Mouse (Mus musculus) natural killer cell, adult 2 months (primary cell): ENCODE measurements at regions not wholly inside any gene's neighbourhood (a gene's known extent, or its start where the extent isn't known, plus 50 kb on each side); places are given as distances from the start of the nearest gene placed in this dataset.

Experiments
- DNase-seq, 2 experiments: peaks; one replicate each; pipeline ENCODE4 v3.0.0; 2022; ENCODE audit warnings: low spot score in 2 of 2

DNA sequence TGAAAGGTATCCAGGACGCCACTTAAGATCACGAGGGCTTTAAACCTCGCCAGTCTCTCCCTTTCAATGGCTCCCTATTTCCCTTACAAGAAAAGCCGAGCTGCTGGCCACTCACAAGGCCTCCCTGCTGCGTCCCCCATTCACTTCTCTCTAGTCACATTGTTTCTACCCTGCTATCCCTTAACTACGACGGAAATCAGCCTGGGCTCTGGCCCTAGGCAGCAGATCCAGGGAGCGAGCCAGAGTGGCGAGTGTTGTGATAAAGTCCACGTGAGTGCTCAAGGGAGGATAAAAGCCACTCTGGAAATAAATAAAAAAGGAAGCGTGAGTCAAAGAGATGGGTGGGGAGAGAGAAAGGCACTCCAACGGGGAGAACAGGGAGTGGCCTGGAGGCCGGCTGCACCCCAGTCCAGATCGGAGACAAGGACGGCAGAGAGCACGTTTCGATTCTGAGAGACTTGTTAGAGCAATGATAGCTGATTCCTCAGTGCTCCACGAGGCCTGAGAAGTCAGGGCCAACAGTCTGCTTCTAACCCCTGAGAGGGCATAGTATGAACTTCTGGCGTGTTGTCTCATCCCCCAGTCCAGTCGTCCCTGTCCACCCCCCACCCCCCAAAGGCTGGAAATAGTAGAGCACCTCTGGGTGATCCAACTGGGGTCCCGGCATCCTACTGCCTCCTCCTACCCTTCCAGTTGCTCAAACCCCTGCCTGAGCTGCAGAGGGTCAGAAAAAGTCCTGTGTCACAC, 84.8 kb upstream of the Calm2 start:
- DNase-seq, result no peak

DNA sequence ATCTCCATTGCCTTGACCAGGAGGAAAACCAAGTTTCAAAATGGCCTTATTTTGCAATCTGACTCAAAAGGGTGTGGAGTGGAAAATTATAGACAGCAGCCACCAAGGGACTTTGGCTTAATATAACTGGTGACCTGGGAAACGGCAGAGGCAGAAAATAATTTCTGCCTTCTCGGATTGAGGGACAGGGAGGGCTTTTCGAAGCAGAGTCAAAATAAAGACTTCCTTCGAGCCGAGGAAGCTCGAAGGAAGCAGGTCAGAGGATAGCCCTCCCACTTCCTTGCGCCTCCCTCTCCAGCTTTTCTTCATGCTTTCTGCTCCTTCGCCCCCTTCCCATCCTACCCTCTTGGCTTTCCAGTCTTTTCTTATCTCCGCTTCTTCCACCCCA, 85.4 kb upstream of the Calm2 start:
- no peak for DNase-seq

DNA sequence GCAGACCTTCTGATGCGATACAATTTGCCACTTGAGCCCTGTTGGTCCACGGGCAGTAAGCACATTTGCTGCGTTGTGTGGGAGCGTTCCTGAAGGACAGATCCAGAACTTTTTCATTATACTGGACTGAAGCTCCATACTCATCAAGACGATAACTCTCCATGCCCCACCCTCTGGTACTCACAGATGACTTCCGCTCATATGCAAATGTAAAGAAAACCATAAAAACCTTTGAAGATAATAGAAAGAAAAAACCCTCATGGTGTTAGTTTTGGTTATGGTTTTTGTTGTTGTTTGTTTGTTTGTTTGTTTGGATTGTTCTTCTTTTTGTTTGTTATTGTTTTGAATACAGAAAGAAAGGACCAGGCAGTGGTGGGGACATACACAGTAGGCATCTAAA, 86.0 kb upstream of the Calm2 start:
- no peak for DNase-seq

DNA sequence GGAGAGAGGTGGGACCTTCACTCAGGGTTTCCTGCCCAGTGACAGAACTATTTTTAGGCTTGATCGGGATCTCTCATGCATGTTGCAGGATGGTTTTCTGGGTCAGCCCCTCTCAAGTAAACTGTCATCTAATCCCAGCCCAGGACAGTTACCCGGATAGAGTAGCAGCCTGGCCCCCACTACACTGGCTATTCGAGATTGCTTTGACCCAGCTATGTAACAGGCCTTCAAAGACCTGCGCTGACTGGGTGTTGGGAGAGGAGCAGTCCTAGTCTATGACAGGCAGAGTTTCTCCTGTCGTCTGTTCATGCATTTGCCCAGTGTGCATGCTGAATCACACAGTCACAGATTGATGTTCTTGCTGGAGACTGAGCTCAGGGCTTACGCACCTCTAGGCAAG, 86.2 kb upstream of the Epcam start:
- DNase-seq, result no peak

DNA sequence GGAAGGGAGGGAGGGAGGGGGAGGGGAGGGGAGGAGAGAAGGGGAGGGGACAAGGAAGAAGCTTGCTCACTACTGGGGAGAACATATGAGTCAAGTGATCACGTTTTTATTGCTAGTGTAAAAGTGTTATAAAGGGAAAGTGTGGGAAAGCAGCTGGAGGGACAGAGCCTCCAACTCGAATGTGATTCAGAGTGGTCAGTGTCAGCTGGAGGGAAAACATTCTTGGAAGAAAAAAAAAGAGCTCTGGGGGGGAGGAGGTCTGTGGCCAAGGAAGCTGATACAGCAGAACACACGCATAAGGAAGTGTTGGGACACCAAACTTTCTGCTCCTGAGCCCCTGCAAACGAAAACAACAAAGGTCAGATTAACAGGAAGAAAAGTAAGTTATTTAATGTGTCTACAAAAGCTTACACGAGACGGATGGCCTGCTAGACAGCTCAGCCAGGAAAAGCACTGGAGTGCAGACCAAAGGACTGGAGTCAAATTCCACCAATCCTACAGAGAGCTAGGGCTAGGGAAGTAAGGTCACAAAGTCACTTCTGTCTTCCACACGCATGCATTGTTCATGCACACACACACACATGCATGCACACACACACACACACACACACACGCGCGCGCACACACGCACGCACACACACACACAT, 85.1 kb upstream of the Epcam start:
- DNase-seq, result no peak

DNA sequence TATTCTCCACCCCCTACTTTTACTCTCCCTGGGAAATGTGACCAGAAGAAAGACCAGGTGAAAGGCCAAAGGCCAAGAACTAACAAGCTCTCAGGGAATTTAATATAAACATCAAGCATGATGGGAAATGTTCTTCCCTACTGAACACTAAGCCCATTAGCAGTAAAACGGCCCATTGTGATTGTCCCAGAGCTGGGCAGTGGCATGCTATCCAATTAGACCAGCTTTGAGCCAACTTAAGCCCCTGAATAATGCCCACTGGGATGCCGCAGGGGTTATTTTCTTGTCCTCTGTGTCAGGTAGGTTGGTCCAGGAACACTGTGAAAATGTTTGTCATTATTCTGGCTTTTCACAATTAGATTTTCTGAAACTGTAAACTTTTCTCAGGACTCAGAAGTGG, 81.2 kb upstream of the Epcam start:
- DNase-seq, result no peak

DNA sequence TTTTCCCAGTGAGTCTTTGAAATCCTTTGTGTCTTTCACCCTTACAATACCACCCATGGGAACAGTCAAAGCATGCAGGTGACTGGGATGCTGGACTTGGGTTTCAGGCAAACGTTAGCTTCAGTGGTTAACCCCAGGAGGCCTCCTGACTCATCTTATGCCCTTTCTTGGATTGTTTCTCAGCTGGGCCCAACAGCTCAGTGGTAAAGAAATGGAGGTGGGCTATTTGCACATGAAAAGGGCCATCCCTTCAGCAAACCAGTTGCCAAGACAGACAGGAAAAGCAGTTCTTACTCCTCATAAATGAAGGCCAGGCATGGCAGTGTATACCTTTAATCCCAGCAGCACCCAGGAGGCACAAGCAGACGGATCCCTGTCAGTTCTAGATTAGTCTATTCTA, 77.4 kb upstream of the Epcam start:
- no peak for DNase-seq

DNA sequence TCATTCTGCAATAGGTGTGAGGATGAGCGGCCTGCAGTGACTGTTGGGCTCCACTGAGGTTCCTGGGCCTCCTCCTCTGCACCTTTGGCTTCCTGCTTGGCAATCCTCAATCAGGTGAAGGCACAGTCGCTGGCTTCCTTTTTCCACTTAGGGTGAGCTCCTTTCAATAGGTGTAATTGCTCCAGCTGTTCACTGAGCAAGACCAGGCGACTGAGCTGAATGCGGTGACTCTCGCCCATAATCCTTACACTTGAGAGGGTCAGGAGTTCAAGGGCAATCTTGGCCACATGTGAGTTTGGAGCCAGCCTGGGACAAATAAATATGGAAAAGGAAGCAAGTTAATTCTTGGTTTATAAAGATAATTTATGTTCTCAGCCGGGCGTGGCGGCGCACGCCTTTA, 76.1 kb upstream of the Epcam start:
- no peak for DNase-seq

DNA sequence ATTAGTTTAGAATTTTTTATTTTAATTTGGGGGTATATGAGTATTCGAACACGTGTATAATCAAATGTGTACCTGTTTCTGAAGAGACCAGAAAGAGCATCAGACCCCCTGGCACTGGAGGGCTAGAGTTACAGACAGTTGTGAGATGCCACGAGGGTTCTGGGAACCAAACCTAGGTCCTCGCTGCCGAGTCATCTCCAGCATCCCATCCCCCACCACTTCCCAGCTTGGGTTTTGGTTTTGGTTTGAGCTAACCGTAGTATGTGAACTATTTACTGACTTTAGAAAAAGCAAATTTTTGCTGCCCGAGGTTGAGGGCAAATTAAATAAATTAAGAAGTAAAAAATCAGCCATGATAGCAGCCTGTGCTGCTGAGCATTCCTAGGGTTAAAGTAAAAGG, 74.9 kb upstream of the Epcam start:
- DNase-seq, result no peak

DNA sequence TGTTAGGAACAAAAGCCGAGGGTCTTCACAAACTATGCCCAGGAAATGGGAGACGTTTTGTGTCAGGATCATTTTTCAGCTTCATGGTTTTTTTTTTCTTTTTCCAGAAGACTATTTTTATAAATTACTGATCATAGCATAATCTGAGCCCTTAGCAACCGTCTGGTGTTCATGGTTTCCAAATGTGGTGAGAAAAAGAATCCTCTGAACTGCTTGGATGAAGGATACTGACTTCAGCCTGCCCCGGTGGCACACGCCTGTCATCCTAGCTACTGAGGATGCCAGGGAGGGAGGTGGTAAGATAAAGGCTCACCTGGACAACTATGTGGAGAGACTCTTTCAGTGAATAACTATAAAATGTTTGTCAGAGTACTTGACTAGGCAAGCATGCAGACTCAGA, 72.4 kb upstream of the Epcam start:
- DNase-seq, result no peak

DNA sequence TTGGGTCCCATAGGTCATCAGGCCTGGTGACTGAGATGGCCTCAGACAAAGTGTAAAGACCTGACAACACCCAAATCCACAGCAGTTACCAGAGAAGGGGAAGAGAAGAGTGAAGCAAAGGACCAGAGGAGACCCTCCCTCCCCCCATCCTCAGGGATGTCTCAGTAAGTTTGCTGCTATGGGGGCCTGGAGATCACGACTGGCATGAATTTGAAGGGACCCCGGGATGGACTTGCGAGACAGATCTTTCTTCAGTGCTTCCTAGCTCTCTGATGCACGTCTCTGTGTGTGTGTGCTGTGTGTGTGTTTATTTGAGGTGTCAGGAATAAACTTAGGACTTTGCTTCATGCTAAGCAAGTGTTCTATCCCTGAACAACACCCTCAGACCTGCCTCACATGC, 70.1 kb upstream of the Epcam start:
- DNase-seq, result no peak

DNA sequence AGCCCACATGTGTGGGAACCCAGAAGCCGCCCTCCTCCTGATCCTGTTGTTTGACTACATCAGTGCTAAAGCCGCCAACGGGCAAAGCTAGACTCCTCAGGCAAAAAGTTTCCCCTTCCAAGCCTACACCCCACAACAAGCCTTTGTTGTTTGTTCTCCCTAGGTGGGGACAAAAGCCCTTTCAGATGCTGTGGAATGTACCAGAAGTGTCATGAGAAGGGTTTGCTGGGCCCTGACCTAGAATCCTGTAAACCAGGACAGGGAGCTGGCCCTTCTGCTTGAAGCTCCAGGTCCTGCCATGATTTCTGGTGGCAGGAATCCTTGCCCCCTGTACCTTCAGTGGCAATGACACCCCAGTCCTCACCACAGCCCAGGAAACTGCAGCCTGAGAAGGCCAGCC, 69.5 kb upstream of the Epcam start:
- no peak for DNase-seq

DNA sequence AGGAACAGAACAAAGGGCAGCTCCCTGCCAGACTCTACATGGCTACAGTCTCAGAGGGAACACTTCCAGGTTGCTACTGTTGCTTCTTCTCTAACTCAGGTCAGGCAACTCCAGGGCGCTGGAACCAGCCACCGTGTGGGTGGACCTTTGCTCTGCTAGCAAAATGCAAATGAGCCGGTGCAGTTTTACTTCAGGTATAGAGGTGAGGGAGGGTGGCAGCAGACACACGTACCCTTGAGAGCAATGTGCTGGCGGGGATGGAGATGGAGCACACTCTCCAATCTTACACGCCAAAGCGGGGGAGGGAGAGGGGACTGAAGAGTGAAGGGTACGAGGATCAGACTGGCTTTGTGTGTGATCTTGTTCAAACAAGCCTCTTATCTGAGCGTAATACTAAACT, 68.8 kb upstream of the Epcam start:
- DNase-seq, result no peak

DNA sequence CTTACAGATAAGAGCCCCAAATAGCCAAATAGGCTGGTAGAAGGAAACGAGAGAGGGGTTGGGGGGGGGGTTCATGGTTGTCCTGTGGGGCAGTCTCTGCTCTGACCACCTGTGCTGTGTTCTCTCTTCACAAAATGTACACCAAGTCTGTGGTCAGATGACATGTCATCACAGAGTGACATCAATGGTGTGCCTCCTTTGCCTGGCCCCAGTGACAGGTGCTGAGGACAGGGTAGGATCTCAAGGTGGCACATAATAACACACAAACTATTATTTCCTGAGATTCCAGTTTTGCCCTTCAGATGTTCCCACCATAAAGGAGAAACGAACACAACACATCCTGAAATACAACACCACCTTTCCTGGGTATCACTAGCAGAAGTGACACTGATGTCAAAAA, 68.3 kb upstream of the Epcam start:
- no peak for DNase-seq

DNA sequence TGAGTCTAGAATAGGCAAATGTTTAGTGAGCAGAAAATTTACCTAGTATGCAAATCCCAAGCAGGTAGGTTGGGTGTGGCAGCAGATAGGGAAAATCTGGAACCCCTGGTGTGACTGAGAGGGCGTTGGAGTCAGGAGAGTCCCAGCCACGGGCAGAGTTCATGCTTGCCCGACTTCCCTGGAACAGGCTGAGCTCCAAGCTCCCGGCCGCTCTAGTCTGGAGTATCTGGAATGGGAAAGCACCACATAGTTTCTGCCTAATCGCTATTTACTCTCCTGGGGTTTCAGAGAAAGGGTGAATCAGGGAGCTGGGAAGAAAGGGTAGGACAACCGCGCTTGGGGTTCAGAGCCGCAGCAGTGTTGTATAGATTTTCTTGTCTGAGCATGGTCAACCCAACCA, 65.8 kb upstream of the Epcam start:
- no peak for DNase-seq

DNA sequence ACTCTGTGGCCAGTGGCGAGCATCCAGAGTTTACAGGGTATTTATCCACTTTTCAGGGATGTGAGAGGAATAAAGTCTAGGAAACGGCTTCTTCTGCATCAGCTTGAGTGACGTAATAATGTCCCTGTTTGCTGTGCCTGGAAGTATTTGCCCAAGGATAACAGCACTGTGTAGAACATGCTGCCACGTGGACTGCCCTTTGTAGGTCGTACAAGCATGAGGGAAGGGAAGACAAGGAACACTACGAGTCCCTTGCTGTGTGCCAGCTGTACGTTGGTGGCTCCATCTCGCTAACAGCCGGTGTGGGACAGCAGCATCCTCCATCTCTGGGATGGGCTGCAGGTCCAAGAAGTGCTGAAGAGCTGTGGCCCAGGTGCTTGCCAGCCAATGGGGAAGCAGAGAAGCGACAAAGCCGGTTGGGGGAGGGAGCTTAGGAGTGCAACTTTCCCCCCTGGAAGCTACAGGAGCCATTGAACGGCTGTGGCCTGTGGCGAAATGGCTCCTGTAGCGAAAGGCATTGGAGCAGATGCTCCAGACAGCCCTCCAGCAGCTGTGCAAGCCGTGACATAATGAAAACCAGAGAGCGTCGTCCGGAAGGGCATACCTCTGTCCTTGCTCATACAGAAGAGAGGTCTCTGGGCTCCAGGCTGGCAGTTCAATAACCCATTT, 65.0 kb upstream of the Epcam start:
- DNase-seq, result no peak

DNA sequence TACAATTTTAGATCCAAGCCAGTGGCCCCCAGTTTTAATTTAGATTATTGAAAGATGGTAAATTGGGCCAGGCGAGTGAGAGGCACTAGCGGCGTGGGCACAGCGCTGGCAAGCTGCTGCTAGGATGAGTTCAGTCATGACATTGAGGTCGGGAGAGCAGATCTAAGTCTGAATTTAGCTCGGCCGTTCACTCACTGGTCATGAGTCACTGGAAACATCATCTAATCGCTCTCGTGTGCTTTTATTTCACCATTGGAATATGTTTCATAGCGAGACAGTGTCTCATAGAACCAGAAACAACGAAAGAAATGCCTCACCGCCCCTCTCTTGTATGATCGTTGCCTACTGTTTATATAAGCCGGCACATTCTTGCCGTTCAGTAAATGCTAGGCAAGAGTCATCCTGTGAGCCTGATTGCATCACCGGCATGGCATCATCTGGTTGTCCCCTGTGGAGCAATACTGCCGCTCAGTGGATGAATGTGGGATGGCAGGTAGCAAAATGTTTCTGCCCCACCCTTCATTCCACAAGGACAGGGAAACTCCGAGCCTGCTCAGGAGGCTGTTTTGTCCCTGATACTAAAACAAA, 64.3 kb upstream of the Epcam start:
- DNase-seq, result peak; percentile 85 to 87

DNA sequence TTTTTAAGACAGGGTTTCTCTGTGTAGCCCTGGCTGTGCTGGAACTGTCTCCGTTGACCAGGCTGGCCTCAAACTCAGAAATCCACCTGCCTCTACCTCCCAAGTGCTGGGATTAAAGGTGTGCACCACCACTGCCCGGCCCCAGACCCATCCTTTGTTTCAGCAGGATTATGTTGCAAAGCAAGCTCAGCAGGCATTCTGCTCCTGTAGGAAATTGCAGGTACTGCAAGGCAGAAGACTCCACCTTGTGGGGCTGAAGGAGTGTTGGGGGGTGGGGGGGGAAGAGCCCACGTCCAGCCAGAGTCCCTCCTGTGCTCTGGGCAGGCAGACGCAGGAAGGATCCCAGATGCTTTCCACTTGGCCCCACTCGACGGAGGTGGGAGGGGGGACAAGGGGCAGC, 52.2 kb upstream of the Epcam start:
- no peak for DNase-seq

DNA sequence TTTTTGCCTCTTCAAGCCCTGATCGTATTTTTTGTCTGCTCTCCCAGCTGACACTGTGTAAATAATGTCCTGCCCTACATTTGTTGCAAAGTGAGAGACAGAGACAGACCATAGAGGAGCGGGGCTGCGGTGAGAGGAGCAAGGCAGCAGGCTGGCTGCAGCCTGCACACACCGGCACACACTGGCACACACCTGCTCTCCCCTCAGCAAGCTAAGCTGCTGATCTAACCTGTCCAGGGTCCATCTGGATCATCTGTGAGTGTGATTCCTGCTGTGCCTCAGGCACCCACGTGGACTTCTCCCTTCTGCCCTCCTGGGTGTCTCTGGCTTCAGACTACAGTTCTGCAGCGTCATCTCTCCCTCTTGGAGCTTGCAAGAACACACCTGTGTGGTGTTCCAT, 50.4 kb upstream of the Epcam start:
- DNase-seq, result no peak
